Mouse (Mus musculus): Measurements from ENCODE around the gene Hoxd9. TPM values are rescaled to one million over a fixed set of nuclear protein-coding genes. Genes with fewer than 3 reads are reported as not detected.

Gene Hoxd9
- polyA plus RNA-seq, 1 experiment from 2014 or later: not detected

DNA sequence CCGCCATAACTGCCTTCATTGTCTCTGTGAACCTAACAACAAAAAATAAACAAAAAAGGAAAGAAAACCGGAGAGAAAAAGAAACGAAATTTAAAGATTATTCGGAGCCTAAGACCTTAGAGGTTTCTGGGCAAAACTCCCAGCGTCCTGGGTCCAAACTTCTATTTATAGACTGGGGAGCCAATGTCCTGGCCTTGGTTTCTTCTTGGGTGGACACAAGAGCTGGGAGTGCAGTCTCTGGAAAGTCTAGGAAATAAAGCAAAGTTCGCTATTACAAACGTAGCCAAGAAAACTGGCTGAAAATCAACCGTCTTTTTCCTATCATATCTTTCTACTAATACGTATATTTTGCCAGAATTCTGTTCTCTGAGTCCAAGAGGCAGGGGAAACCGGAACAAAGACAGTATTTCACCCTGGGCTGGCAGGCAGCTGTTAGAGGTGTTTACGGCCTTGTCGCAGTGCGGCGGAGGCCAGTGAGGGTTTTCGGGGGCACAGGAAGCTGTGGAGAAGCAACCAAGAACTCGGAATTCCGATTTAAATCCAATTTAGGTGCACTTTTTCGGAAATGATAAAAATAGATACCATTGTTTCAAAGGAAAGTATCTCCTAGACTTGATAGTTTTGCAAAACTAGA lies 16.7 kb downstream of the Hoxd9 start:
- DNase-seq (no peak), ATAC-seq (no peak)
- Histone ChIP-seq H3K4me1 (ENCODE audit: insufficient read depth) (peaks cover 7% of the 10 kb centered on the region), H3K9ac (replicated peaks) (no peak overlapping the region), H3K27ac (ENCODE audit: low read depth) (no peak overlapping the region), H3K9me3 (ENCODE audit: low read length) (no peaks in the 10 kb centered on the region), H3K36me3 (replicated peaks; ENCODE audit: insufficient read depth, low read length) (no peaks in the 10 kb centered on the region), H3K27me3 (ENCODE audit: insufficient read depth, low read length) (peaks cover 83% of the 10 kb centered on the region), H3K4me2 (ENCODE audit: low read depth, low read length) (no peak overlapping the region), H3K4me3 (ENCODE audit: low read depth, low read length) (no peak overlapping the region)
- TF ChIP-seq EP300 (IDR thresholded peaks at IDR 0.05; ENCODE audit: low read depth) (no peak), CTCF (IDR thresholded peaks at IDR 0.05; ENCODE audit: low read depth) (no peak)
- 11% methylated on average over 18 of the region's 18 CpGs for WGBS (ENCODE audit: insufficient replicate concordance)

DNA sequence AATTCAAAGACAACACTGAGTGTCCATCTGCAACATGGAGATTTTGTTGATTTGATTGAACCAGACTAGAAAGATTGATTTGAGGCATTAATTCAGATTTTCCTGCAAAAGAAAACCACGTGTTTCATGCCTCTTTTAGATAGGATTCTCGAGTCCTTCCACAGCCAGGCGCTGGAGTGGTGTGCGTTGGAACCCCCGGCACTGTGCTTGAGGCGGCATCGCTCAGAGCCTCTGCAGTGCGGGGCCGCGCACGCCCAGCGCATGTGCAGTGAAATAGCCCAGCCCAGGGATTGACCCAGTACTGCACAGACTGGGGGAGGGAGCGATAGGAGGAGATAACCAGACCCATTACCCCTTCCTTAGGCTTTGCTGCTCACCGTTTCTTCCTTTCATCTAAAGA lies 17.4 kb downstream of the Hoxd9 start:
- Histone ChIP-seq H3K27me3 (ENCODE audit: insufficient read depth, low read length) (peaks cover 82% of the 10 kb centered on the region), H3K4me2 (ENCODE audit: low read depth, low read length) (no peak overlapping the region)

GRCm38 (mm10) chr2:74715504-74716241 lies 18.1 kb downstream of the Hoxd9 start:
- Histone ChIP-seq H3K27ac (ENCODE audit: low read depth) (no peak overlapping the region), H3K36me3 (replicated peaks; ENCODE audit: insufficient read depth, low read length) (no peaks in the 10 kb centered on the region), H3K4me3 (ENCODE audit: low read depth, low read length) (no peak overlapping the region), H3K27me3 (ENCODE audit: insufficient read depth, low read length) (peaks cover 82% of the 10 kb centered on the region), H3K9ac (replicated peaks) (no peak overlapping the region), H3K4me1 (ENCODE audit: insufficient read depth) (peaks cover 7% of the 10 kb centered on the region), H3K9me3 (ENCODE audit: low read length) (no peaks in the 10 kb centered on the region), H3K4me2 (ENCODE audit: low read depth, low read length) (no peak overlapping the region)
- ATAC-seq (peak; percentile 44; the same call in 1 of the 2 replicates), DNase-seq (peak; percentile 86)
- TF ChIP-seq EP300 (IDR thresholded peaks at IDR 0.05; ENCODE audit: low read depth) (no peak), CTCF (IDR thresholded peaks at IDR 0.05; ENCODE audit: low read depth) (peak; percentile 82)
- 4% methylated on average over 26 of the region's 26 CpGs for WGBS (ENCODE audit: insufficient replicate concordance)

More for the DNA sequence above, 17.4 kb downstream of the Hoxd9 start:
- WGBS (ENCODE audit: insufficient replicate concordance): 2% methylated on average over 14 of the region's 14 CpGs
- DNase-seq (no peak), ATAC-seq (no peak)
- Histone ChIP-seq H3K4me3 (ENCODE audit: low read depth, low read length) (no peak overlapping the region), H3K9ac (replicated peaks) (no peak overlapping the region), H3K9me3 (ENCODE audit: low read length) (no peaks in the 10 kb centered on the region), H3K36me3 (replicated peaks; ENCODE audit: insufficient read depth, low read length) (no peaks in the 10 kb centered on the region), H3K4me1 (ENCODE audit: insufficient read depth) (peaks cover 7% of the 10 kb centered on the region), H3K27ac (ENCODE audit: low read depth) (no peak overlapping the region)
- TF ChIP-seq CTCF (IDR thresholded peaks at IDR 0.05; ENCODE audit: low read depth): no peak
- no peak for TF ChIP-seq EP300 (IDR thresholded peaks at IDR 0.05; ENCODE audit: low read depth)

DNA sequence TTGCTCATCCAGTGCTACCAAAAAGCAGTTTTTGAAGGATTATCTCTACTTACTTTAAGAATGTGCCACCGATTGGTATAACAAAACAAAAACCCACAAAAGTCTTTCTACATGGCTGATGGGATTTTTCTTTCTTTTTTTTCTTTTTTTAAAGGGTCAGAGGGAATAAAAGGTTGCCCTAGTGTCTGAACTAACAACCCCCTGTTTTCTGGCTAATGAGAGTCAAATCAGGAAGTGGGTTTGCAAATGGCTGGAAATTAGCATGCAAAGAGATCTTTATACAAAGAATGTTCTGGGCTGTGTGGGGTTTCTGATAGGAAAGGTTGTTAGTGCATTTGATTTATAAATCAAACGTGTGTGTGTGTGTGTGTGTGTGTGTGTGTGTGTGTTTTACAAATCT lies 22.9 kb downstream of the Hoxd9 start:
- Histone ChIP-seq H3K4me3 (ENCODE audit: low read depth, low read length) (no peak overlapping the region), H3K4me2 (ENCODE audit: low read depth, low read length) (no peak overlapping the region), H3K9me3 (ENCODE audit: low read length) (no peaks in the 10 kb centered on the region), H3K27ac (ENCODE audit: low read depth) (no peak overlapping the region), H3K9ac (replicated peaks) (no peak overlapping the region), H3K4me1 (ENCODE audit: insufficient read depth) (no peaks in the 10 kb centered on the region), H3K27me3 (ENCODE audit: insufficient read depth, low read length) (peaks cover 78% of the 10 kb centered on the region), H3K36me3 (replicated peaks; ENCODE audit: insufficient read depth, low read length) (no peaks in the 10 kb centered on the region)
- no peak for ATAC-seq
- TF ChIP-seq EP300 (IDR thresholded peaks at IDR 0.05; ENCODE audit: low read depth) (no peak), CTCF (IDR thresholded peaks at IDR 0.05; ENCODE audit: low read depth) (no peak)
- 13% methylated on average over 2 of the region's 2 CpGs for WGBS (ENCODE audit: insufficient replicate concordance)
- no peak for DNase-seq

DNA sequence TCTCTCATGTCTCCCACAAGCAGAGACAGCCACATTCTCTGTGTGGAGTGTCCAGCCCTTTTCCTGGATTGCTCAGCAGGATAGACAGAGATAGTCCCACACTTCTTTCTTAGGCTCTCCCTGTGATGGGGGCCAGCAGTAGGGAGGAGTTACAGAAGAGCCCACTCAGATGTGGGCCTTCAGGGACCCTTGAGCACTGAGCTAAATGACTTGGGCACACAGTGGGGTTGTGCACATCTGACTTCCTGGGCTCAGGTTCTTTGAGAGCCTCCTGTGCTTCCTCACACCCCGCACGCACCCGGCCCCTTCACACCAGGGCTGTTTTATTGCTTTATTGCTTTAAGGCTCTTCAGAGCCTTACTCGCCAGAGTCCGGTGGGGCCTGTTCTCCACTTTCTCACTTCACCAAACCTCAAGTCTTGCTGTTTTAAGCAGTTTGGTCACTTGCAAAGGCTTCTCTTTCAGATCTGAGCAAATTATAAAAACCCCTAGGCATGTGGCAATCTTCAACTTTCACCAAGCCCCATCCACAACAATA lies 23.5 kb downstream of the Hoxd9 start:
- no peak for DNase-seq
- no peak overlapping the region for H3K27ac ChIP-seq (ENCODE audit: low read depth)
- no peak for ATAC-seq
- H3K9me3 ChIP-seq (ENCODE audit: low read length): no peaks in the 10 kb centered on the region
- H3K4me3 ChIP-seq (ENCODE audit: low read depth, low read length): no peak overlapping the region
- TF ChIP-seq CTCF (IDR thresholded peaks at IDR 0.05; ENCODE audit: low read depth): no peak
- H3K4me2 ChIP-seq (ENCODE audit: low read depth, low read length): no peak overlapping the region
- no peaks in the 10 kb centered on the region for H3K4me1 ChIP-seq (ENCODE audit: insufficient read depth)
- 36% methylated on average over 5 of the region's 5 CpGs for WGBS (ENCODE audit: insufficient replicate concordance)
- no peaks in the 10 kb centered on the region for H3K36me3 ChIP-seq (replicated peaks; ENCODE audit: insufficient read depth, low read length)
- H3K9ac ChIP-seq (replicated peaks): no peak overlapping the region
- peaks cover 78% of the 10 kb centered on the region for H3K27me3 ChIP-seq (ENCODE audit: insufficient read depth, low read length)

GRCm38 (mm10) chr2:74721882-74722281 lies 24.4 kb downstream of the Hoxd9 start:
- Histone ChIP-seq H3K4me1 (ENCODE audit: insufficient read depth) (no peaks in the 10 kb centered on the region), H3K27ac (ENCODE audit: low read depth) (no peak overlapping the region), H3K27me3 (ENCODE audit: insufficient read depth, low read length) (peaks cover 79% of the 10 kb centered on the region), H3K36me3 (replicated peaks; ENCODE audit: insufficient read depth, low read length) (no peaks in the 10 kb centered on the region), H3K4me2 (ENCODE audit: low read depth, low read length) (no peak overlapping the region), H3K4me3 (ENCODE audit: low read depth, low read length) (no peak overlapping the region), H3K9ac (replicated peaks) (no peak overlapping the region), H3K9me3 (ENCODE audit: low read length) (no peaks in the 10 kb centered on the region)
- TF ChIP-seq CTCF (IDR thresholded peaks at IDR 0.05; ENCODE audit: low read depth) (no peak), EP300 (IDR thresholded peaks at IDR 0.05; ENCODE audit: low read depth) (no peak)
- ATAC-seq (no peak), DNase-seq (no peak)
- WGBS (ENCODE audit: insufficient replicate concordance): 20% methylated on average over 6 of the region's 6 CpGs
